Mouse (Mus musculus) ES-CJ7 (cell line): ENCODE results near the gene Slf1.
"Not testable (repeated sequence)": the region's sequence is repeated elsewhere in the genome, so short reads cannot be mapped to it uniquely, and the experiment has no call there.

Experiments
- DNase-seq: peaks from one replicate; pipeline ENCODE4 v3.0.0; 2011; ENCODE audit warnings: low read depth, low spot score

Gene Slf1

GRCm38 (mm10) chr13:77134931-77135620 is at the start of gene Slf1, which contains the start of gene 2210408I21Rik:
Gene Slf1, minus strand, starts transcription at chr13:77135473.
Gene 2210408I21Rik, plus strand, starts transcription at chr13:77135540.
- DNase-seq, result peak; percentile 86

- no peak for DNase-seq
These were observed 42.7 kb upstream of the Slf1 start for GRCm38 (mm10) chr13:77177931-77178330.

GRCm38 (mm10) chr13:77140890-77141289 is 5.6 kb upstream of the Slf1 start:
- DNase-seq, result no peak

GRCm38 (mm10) chr13:77135621-77135981 is 328 bp upstream of the Slf1 start:
- DNase-seq, result no peak

GRCm38 (mm10) chr13:77131132-77131531 is 4.1 kb downstream of the Slf1 start:
- DNase-seq, result no peak

GRCm38 (mm10) chr13:77128240-77128639 is 7.0 kb downstream of the Slf1 start:
- no peak for DNase-seq

- no peak for DNase-seq
These were observed 10.1 kb downstream of the Slf1 start for GRCm38 (mm10) chr13:77125159-77125558.

GRCm38 (mm10) chr13:77118695-77119094 is 16.6 kb downstream of the Slf1 start:
- no peak for DNase-seq

GRCm38 (mm10) chr13:77107734-77108133 is 27.5 kb downstream of the Slf1 start:
- DNase-seq, result no peak

- DNase-seq, result not testable (repeated sequence)
These were observed 42.4 kb downstream of the Slf1 start for GRCm38 (mm10) chr13:77092876-77093275.

GRCm38 (mm10) chr13:77072030-77072429 is 63.2 kb downstream of the Slf1 start:
- no peak for DNase-seq

GRCm38 (mm10) chr13:77068847-77069246 is 66.4 kb downstream of the Slf1 start:
- no peak for DNase-seq

- DNase-seq, result no peak
These were observed 72.1 kb downstream of the Slf1 start for GRCm38 (mm10) chr13:77063221-77063620.

GRCm38 (mm10) chr13:77049736-77050135 is 85.5 kb downstream of the Slf1 start:
- DNase-seq, result no peak

GRCm38 (mm10) chr13:77048461-77048860 is 86.8 kb downstream of the Slf1 start:
- no peak for DNase-seq

- DNase-seq, result no peak
These were observed 87.9 kb downstream of the Slf1 start for GRCm38 (mm10) chr13:77047179-77047931.

GRCm38 (mm10) chr13:77046416-77046815 is 88.9 kb downstream of the Slf1 start:
- DNase-seq, result no peak

- DNase-seq, result no peak
These were observed 89.9 kb downstream of the Slf1 start for GRCm38 (mm10) chr13:77045375-77045774.

GRCm38 (mm10) chr13:77043375-77043774 is 91.9 kb downstream of the Slf1 start:
- DNase-seq, result no peak

GRCm38 (mm10) chr13:77029594-77029993 is 105.7 kb downstream of the Slf1 start:
- DNase-seq, result no peak

- DNase-seq, result no peak
These were observed 116.4 kb downstream of the Slf1 start for GRCm38 (mm10) chr13:77018851-77019250.

GRCm38 (mm10) chr13:77003684-77004083 is 131.6 kb downstream of the Slf1 start:
- DNase-seq, result no peak

GRCm38 (mm10) chr13:77002628-77003027 is 132.6 kb downstream of the Slf1 start:
- DNase-seq, result no peak
